Mouse (Mus musculus): Measurements from ENCODE around the gene Slc3a2.
"Not testable (repeated sequence)": the region's sequence is repeated elsewhere in the genome, so short reads cannot be mapped to it uniquely, and the experiment has no call there.

Gene Slc3a2

DNA sequence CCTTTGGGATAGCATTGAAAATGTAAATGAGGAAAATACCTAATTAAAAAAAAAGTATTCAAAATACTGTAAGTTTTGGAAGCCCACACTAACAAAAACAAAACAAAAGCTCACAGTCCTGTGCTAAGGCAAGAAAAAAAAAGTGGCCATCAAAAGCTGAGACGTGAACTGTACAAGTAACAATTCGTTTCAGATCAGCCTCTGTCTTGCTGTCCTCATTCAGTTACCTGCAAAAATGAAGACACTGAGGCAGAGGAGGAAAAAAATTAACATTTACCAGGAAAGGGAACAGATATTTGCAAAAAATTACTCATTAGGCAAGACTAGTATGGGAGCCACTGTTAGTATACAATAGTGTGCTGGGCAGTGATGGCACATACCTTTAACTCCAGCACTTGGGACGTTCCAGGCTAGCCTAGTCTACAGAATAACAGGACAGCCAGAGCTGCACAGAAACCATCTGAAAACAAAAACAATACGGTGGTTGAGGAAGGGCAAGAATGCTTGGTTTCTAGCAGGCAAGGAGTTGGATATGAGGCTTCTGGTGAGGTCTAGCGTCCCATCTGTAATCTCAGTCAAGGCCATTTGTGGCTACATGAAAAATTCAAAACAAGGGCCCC, 4.4 kb upstream of the Slc3a2 start:
- no peak for DNase-seq (ENCODE audit: low spot score)

DNA sequence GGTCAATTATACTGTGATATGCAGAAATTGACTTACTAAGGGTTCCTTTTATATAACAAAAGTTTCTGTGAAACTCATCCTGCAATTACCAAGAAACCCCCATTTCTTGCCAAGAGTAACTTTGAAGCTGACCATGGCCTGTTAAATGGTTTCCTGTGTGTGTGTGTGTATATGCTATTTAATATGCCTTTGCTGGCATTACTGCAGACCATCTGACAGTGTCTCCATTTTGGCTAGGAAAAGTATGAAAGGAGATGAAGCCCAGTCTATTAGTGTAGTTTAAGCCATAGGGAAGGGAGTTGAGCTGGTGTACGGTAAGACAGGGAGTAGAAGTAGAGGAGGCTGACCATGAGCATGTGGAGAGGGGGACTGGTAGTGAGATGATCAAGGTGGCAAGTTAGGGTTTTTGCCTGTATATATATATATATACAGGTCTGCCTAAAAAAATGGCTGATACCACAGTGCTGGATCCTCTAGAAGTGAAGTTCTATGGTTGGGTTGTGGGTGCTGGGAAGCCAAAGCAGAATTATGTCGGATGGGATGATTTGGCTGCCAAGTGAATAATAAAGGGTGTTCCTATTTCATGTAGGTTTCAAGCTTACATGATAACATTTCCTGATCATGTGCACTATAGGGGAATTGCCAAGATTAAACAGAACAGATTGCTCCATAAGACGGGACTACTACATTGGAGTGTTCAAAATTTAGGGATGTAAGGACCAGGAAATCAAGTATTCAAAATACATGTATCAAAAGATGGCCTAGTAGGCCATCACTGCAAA, 3.6 kb upstream of the Slc3a2 start:
- no peak for DNase-seq (ENCODE audit: low spot score)

DNA sequence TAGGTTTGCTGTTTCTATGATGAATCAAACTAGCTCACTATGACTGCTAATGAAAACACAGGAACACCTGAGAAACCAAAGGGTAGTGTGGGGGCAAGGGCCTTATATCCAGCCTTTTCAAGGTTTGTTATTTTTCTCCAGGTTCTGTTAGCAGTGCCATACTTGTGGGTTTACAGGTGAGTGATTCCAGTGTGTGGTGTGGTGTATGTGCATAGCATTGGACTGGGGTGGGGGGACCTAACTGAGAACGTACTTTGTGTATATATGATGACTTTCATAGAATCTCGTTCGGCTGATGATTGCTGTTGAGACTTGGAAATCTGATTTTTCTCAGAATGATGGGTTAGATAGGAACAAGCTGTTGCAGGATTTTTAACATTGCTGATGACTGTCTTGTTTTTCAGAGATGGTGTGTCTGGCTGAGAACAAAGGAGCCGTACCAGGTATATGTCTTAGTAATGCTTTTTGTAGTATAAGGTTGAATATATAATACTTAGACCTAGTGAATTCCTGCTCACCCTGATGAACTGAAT, 2.0 kb upstream of the Slc3a2 start:
- DNase-seq (ENCODE audit: low spot score), result no peak

DNA sequence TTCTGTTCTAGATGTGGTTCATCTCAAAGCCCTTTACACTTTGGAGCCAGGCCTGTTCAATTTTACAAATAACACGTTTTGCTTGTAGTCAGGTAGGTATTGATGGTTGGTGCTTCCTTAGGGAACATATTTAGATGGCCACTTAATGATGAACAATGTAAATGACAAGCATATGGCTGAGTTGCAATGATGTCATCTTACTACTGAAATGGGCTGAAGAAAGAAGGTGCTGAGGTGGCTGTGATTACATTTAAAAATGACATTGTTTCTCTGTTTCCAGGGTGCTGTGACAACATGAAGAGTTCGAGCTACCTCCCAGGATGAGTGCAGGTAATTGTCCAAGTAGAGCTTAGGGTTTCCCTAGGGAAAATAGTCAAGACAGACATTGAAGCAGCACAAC, 1.2 kb upstream of the Slc3a2 start:
- no peak for DNase-seq (ENCODE audit: low spot score)

DNA sequence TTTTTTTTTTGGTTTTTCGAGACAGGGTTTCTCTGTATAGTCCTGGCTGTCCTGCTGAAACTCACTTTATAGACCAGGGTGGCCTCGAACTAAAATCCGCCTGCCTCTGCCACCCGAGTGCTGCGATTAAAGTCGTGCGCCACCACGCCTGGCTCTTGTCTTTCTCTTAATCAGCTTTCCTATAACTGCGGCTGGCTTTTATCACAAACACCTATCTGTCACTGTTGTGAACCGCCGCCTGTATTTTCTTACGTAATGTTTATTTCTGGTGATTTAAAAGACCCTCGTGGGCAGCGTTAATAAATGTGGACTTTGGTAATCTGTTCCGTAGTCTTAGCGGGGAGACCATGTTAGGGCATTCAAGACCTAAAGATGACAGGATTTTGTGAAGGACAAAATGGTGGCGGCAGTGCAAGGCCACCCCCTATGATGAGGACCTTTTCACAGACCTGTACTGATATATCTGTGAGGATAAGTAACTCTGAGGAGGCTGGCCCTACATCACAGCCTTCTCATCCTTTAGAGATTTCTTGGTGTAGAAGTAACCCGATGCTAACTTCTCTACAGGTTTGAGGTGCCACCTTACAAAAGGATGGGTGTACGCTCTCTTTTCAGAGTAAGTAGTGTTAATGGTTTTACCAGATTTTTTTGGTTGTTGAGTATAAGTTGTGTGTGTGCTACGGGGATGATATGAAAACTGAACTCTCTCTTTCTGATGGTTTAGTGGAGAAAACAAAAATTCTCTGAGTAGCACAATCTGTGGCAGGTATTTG, 591 bp upstream of the Slc3a2 start:
- DNase-seq (ENCODE audit: low spot score), result no peak

DNA sequence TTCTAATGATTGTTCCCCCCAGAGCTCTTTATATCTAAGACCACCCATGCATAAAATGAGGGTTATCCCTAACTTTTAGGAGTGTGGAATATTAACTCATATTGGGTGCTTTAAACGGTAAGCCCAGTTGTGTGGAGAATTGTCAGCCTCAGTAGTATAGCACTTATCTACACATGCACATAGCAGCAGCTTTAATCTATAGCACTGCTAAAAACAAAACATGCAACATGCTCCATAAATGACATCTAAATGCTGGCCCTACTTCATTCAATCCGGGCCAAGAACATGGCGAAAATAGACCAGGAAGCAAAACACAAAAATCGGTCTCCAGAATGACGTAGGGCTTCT, 636 bp downstream of the Slc3a2 start:
- no peak for DNase-seq (ENCODE audit: low spot score)

DNA sequence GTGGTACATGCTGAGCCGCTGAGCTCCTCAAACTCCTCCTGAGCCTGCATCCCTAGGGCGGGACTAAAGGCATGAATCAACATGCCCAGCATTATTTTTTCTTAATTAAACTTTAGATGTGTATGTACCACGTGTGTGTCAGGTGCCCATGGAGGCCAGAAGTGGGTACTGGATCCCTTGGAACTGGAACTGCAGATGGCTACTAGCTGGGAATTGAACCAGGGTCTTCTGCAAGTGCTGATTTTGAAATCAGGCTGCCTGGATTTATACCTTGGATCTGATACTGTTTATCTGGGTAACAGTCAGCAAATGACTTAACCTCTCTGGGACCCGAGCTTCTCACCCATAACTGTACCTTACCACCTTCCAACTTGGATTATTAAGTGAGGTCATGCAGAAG, 1.1 kb downstream of the Slc3a2 start:
- no peak for DNase-seq (ENCODE audit: low spot score)

DNA sequence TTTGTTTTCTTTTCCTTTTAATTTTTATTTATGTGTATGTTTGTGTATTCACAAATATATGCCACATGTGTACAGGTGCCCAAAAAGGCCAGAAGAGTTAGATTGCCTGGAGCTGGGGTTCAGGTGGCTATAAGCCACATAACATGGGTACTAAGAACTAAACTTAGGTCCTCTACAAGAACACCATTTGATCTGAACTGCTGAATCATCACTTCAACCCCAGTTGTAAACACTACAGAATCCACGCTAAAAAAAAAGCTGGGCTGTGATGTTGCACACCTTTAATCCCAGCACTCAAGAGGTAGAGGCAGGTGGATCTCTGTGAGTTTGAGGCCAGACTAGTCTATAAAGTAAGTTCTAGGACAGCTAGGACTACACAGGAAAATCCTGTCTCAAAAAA, 1.8 kb downstream of the Slc3a2 start:
- DNase-seq (ENCODE audit: low spot score), result no peak

DNA sequence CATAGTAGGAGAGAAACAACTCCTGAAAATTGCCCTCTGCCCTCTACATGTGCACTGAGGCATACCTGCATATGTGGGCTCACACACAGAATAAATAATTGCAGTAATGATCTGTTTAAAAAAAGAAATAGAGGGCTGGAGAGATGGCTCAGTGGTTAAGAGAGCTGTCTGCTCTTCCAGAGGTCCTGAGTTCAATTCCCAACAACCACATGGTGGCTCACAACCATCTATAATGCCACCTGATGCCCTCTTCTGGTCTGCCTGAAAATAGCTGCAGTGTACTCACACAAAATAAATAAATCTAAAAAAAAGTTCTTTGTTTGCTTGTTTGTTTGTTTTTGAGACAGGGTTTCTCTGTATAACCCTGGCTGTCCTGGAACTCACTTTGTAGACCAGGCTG, 4.1 kb downstream of the Slc3a2 start:
- not testable (repeated sequence) for DNase-seq (ENCODE audit: low spot score)

DNA sequence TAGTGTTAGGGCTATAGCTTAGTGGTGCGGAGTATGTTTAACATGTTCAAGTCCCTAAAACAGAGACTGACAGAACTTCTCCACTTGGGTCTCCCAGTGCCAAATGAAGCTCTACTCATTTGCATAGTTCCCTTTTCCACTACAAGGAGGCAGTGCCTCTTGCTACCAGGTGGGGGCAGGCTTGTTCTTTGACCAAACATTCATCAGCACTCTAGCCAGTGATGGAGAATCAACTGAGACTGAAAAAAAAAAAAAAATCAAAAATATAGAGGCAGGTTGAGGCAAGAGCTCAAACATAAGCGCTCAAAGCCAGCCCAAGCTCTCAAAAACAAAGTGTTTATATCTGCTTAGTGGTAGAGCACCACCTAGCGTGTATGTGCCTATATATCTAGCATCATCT, 4.8 kb downstream of the Slc3a2 start:
- peak; percentile 81 for DNase-seq (ENCODE audit: low spot score)

DNA sequence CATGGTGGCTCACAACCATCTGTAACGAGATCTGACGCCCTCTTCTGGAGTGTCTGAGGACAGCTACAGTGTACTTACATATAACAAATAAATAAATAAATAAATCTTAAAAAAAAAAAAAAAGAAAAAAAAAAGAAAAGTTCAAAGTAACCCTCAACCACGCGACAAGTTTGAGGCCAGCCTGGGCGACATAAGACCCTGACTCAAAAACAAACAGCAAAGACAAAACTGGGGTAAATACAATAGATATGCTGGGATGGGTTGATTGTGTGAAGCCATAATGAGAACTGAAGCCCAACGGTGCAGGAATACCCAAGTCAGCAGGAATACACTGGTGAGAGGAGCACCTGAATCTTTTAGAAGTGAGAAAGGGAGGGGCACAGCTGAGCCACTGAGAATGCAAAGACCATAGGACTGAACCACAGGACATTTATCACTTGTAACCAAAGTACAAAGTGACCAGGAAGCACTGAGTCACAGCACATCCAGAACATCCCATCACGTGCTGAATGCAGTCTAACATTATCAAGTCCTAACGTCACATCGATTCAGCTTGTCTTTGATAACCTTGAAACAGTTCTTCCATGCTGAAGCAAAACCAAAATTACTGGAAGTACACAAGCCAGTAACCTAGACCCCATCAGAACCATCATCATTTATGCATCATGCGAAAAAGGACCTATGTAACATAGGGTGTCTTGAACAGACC, 6.2 kb downstream of the Slc3a2 start:
- DNase-seq (ENCODE audit: low spot score), result no peak

DNA sequence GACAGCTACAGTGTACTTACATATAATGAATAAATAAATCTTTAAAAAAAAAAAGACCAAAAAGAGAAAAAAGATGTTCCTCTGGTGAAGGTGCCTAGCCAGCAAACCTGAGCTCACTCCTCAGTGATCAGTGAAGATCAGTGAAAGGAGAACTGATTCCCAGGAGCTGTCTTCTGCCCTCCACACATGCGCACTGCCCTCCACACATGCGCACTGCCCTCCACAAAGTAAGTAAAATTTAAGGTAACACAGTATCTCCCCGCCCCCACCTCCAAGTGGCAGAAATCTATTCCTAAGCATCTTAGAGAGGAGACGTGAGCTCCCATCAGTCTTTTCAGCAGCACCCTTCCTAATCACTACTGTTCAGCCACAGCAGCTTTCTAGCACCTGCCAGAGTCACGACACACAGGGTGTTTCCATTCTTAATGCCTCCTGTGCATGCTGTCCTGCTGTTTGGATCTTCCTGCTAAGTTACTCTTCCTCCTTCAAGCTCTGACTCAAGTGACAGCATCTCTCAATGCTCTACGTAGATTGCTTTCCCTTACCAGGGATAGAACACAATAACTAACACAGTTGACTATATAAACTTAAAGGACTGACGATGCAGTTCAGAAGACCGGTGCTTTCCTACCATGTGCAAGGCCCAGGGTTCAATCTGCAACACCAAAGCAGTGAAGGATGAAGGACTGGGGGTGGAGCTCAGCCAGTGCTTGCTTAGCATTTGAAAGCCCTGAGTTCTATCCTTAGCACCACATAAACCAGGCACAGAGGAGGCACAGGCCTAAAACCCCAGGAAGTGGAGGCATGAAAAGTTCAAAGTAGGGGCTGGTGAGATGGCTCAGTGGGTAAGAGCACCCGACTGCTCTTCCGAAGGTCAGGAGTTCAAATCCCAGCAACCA, 7.1 kb downstream of the Slc3a2 start:
- no peak for DNase-seq (ENCODE audit: low spot score)

DNA sequence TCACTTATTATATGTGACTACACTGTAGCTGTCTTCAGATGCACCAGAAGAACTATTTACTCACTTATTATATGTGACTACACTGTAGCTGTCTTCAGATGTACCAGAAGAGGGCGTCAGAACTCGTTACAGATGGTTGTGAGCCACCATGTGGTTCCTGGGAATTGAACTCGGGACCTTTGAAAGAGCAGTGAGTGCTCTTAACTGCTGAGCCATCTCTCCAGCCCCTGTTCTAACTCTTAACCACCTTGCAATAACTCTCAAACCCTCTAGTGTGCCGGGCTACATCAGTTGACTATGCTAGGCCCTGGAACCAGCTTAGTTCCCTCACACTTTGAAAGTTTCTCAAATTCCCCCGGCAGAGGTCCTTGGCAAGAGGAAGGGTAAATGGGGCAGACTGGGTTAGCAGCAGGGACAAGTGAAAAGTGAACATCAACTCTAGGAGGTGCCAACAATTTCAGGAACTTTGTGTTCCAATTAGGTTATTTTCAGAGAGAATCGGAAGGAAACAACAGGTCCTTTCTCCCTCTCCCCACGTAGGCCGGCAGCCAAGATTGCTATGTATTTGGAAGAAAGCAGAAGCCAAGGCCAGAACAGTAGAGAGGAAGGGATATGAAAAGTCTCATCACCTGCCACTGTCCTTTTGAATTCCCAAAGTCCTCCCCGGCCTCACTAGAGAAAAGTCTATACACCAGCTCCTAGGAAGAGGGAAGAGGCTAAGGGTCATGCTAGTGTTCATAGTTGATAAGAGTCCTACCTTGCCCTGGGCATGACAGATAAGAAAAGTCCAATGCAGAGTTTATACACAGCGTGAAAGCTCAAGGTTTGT, 8.3 kb downstream of the Slc3a2 start:
- DNase-seq (ENCODE audit: low spot score), result peak; percentile 66

DNA sequence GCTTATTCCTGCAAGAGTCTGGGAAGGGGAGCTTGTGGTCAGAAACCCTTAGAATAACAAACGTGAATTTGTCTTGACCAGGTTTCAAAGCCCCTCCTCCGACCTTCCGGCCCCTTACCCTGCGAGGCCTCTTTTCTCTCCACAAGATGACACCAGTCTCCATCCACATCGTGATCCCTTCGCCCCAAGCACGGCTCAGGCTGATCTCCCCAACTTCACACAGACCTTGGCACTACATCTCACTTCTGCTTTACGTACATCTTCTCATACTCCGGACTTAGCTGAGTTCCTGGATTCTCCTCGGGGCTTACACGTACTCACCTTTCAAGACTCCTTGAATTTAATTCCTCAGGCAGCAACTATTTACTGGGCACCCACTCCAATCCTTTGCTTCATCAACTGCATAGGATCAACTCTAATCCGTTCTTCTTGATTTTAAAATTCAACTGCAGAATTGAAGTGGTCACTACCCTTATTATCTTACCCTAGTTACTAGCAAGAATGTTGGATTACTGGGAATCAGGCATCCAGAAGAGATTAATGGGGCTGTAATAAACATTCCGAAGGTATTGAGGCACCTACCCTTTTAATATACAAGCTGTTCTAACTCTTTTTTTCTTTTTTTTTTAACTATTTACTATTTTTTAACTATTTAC, 9.0 kb downstream of the Slc3a2 start:
- no peak for DNase-seq (ENCODE audit: low spot score)

DNA sequence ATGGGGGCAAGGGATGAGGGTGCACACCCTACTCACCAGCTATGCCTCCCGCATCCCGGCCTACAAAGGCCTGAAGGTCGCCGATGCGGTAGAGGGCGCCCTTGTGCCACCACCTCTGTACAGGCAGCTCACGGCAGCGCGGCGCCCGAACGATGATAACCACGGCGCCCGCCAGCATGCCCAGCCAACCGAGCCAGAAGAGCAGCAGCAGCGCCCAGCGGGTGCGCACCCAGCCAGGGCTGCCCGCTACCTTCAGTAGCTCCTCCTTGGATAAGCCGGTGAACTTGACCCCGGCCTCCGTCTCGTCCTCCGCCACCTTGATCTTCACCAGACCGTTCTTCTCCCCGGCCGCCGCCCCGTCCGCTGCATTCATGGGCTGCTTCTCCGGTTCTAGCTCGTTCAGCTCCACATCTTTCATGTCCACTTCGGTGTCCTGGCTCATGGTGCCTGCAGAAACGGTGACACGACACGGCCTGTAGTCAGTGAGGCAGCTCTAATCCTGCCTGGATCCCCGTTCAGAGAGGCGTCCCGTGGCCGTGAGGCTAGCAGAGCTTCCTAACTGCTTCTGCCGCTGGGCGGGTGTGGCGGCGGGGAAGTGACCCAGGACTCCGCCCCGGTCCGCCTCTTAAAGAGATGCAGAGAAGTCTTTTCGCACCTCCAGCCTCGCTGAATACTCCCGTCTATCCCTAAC, 9.7 kb downstream of the Slc3a2 start:
- peak; percentile 90 for DNase-seq (ENCODE audit: low spot score)

DNA sequence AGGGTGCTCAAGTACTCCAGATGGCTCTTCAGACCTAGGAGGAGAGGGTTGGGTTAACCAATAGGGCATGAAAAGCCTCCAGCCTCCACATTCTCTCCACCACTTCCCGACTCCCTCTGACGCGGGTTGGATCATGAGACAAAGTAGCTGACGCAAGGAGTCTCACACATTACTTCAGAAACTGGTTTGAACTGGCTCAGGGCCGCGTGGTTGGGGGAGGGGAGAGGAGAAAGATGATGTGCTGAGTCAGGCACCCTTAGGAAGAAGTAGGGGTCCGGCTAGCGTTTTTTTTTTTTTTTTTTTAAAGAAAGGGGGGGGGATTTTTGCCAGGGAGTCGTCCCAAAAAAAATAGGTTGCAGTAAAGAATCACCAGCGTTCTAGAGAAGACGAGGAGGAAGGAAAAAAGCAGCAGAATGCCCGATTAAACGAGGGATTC, 10.3 kb downstream of the Slc3a2 start:
- peak; percentile 98 for DNase-seq (ENCODE audit: low spot score)

DNA sequence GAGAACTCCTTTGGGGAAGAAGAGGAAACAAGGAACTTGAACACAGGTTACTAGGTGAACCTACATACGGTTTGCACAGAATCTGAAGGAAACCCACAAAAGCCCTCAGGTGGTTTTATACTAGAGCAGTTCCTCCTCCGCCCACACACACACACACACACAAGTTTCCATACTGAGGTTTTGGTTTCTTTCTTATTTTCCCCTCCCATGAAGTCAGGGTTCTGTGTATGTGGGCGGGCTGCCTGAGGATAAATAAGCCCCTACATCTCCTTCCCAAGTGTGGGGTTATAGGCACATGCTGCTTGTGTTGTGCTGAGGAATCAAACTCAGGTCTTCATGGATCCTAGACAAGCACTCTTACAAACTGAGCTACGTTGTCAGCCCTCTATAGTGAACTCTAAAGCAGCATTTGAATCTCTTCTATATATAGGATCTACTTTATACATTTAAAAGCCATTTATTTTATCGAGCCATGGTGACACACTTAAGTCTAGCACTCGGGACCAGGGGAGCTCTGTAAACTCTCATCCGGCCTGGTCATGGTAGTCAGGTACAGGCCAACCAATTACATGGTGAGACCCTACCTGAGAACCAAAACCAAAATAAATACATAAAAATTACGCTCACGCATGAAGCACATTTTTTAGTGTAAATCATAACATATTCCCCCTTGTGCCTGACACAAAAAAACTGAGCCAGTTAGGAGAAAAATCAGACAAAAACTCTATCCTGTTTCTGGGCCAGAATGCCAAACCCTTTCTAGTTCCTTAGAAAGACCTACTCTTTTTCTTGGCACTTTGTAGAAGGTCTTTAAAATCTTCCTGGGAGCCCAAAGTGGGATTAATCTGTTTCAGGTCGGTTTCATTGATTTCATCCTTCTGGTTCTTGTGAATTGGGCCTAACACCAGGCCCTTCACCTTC, 11.0 kb downstream of the Slc3a2 start:
- peak; percentile 50 for DNase-seq (ENCODE audit: low spot score)

DNA sequence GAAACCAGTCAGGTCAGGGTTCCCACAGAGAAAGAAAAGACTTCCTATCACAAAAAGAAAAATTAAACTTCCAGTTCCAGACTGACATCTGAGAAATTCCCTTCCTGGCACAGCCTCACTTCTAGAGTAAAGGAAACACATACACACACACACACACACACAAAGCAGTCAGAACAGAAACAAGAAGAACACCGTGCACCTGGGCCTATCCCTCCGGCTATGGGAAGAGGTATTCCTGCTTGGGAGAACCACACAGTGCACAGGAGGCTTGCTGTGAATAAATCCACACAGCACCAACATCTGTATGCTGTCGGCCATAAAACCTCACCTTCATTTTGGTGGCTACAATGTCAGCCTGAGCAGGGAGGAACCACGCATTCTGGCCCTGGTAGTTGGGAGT, 11.7 kb downstream of the Slc3a2 start:
- DNase-seq (ENCODE audit: low spot score), result peak; percentile 56
